In genomic region chr16:4596141-4596728, GRCm38 (mm10) we compare ENCODE assay signal across 8 mouse cellular contexts. TPM values are rescaled to one million over a fixed set of nuclear protein-coding genes. Genes with fewer than 3 reads are reported as not detected.
DNase-seq lines count a peak whose midpoint lies in the region; ATAC-seq lines count a peak whose summit lies in the region.

No protein-coding gene starts in this region.

- peaks cover 64% of the 10 kb centered on the region for H3K4me1 ChIP-seq in lung, embryonic 16.5 days (replicated peaks; ENCODE audit: control insufficient read depth, insufficient read depth, low read length)
- H3K4me1 ChIP-seq in forebrain, embryonic 15.5 days, result peaks cover 63% of the 10 kb centered on the region
- peaks cover 60% of the 10 kb centered on the region for H3K4me1 ChIP-seq in liver, embryonic 12.5 days
- H3K4me1 ChIP-seq in stomach, embryonic 16.5 days (ENCODE audit: control insufficient read depth, insufficient read depth, low read length), result peaks cover 63% of the 10 kb centered on the region

- peak overlapping the region; percentile 91 for H3K4me2 ChIP-seq in lung, embryonic 16.5 days (ENCODE audit: low read depth, low read length)
- H3K4me2 ChIP-seq in forebrain, embryonic 15.5 days (replicated peaks), result peak overlapping the region; percentile 63
- peak overlapping the region; percentile 82 for H3K4me2 ChIP-seq in liver, embryonic 12.5 days
- peak overlapping the region; percentile 63 for H3K4me2 ChIP-seq in stomach, embryonic 16.5 days (ENCODE audit: low read depth, low read length)

- peak overlapping the region; percentile 90 for H3K4me3 ChIP-seq in lung, embryonic 16.5 days (ENCODE audit: low read length)
- H3K4me3 ChIP-seq in forebrain, embryonic 15.5 days, result peak overlapping the region; percentile 60
- peak overlapping the region; percentile 66 for H3K4me3 ChIP-seq in liver, embryonic 12.5 days
- H3K4me3 ChIP-seq in stomach, embryonic 16.5 days (replicated peaks; ENCODE audit: low read length), result peak overlapping the region; percentile 80

- peak overlapping the region; percentile 93 for H3K9ac ChIP-seq in lung, embryonic 16.5 days (ENCODE audit: low read length)
- H3K9ac ChIP-seq in forebrain, embryonic 15.5 days (replicated peaks), result peak overlapping the region; percentile 85
- H3K9ac ChIP-seq in liver, embryonic 12.5 days, result peak overlapping the region; percentile 22; the same call in 1 of the 2 replicates
- H3K9ac ChIP-seq in stomach, embryonic 16.5 days (ENCODE audit: low read length), result peak overlapping the region; percentile 93

- H3K36me3 ChIP-seq in lung, embryonic 16.5 days (ENCODE audit: control insufficient read depth, insufficient read depth, low read length), result no peaks in the 10 kb centered on the region
- H3K36me3 ChIP-seq in forebrain, embryonic 15.5 days, result no peaks in the 10 kb centered on the region
- H3K36me3 ChIP-seq in liver, embryonic 12.5 days, result no peaks in the 10 kb centered on the region
- no peaks in the 10 kb centered on the region for H3K36me3 ChIP-seq in stomach, embryonic 16.5 days (ENCODE audit: control insufficient read depth, insufficient read depth, low read length)

- peak overlapping the region; percentile 93 for H3K27ac ChIP-seq in lung, embryonic 16.5 days (ENCODE audit: low read length)
- H3K27ac ChIP-seq in forebrain, embryonic 15.5 days (replicated peaks), result peak overlapping the region; percentile 89
- H3K27ac ChIP-seq in liver, embryonic 12.5 days, result no peak overlapping the region
- H3K27ac ChIP-seq in stomach, embryonic 16.5 days (ENCODE audit: low read length), result peak overlapping the region; percentile 91; the same call in 1 of the 2 replicates

- no peak for DNase-seq in lung, adult 18-20 months
- no peak for DNase-seq in T-cell, adult 2 months (ENCODE audit: low spot score)
- DNase-seq in ovary, postnatal 14 days (ENCODE audit: low spot score), result no peak

- no peaks in the 10 kb centered on the region for H3K27me3 ChIP-seq in lung, embryonic 16.5 days (ENCODE audit: control insufficient read depth, insufficient read depth, low read depth, low read length)
- no peaks in the 10 kb centered on the region for H3K27me3 ChIP-seq in forebrain, embryonic 15.5 days
- peaks cover 57% of the 10 kb centered on the region for H3K27me3 ChIP-seq in liver, embryonic 12.5 days (replicated peaks)
- no peaks in the 10 kb centered on the region for H3K27me3 ChIP-seq in stomach, embryonic 16.5 days (ENCODE audit: control insufficient read depth, insufficient read depth, low read length)

- no peaks in the 10 kb centered on the region for H3K9me3 ChIP-seq in lung, embryonic 16.5 days (ENCODE audit: control insufficient read depth, low read length)
- no peaks in the 10 kb centered on the region for H3K9me3 ChIP-seq in forebrain, embryonic 15.5 days
- no peaks in the 10 kb centered on the region for H3K9me3 ChIP-seq in liver, embryonic 12.5 days (replicated peaks)
- H3K9me3 ChIP-seq in stomach, embryonic 16.5 days (replicated peaks; ENCODE audit: control insufficient read depth, low read length), result no peaks in the 10 kb centered on the region

- 13% methylated on average over 3 of the region's 3 CpGs for WGBS in lung, embryonic 16.5 days
- WGBS in forebrain, embryonic 15.5 days, result 15% methylated on average over 3 of the region's 3 CpGs
- 35% methylated on average over 3 of the region's 3 CpGs for whole genome bisulfite sequencing in liver, embryonic 12.5 days (ENCODE audit: insufficient replicate concordance)
- 20% methylated on average over 3 of the region's 3 CpGs for WGBS in stomach, embryonic 16.5 days

- no peak for ATAC-seq in lung, embryonic 16.5 days (ENCODE audit: low read depth)
- ATAC-seq in forebrain, embryonic 15.5 days (replicated peaks), result peak; percentile 9; the same call in 1 of the 2 replicates
- no peak for ATAC-seq in liver, embryonic 12.5 days
- ATAC-seq in stomach, embryonic 16.5 days (ENCODE audit: insufficient read depth, low FRiP score), result no peak
- ATAC-seq in megakaryocyte progenitor cell, adult 5-6 weeks (replicated peaks; ENCODE audit: poor library complexity), result no peak

RNA-seq across cellular contexts. Expression of gene Glis2, which starts 1.7 kb away (rescaled TPM):
- polyA plus RNA-seq in lung, embryonic 16.5 days (2015; fragmentation: Nextera tagmentation; extraction: Ambion mirVana), result 21.3 and 23.7 TPM in 2 replicates
- 11.0 and 14.6 TPM in 2 replicates for polyA plus RNA-seq in forebrain, embryonic 15.5 days (2015; fragmentation: Nextera tagmentation; extraction: Ambion mirVana)
- polyA plus RNA-seq in liver, embryonic 12.5 days (2016; fragmentation: Nextera tagmentation; extraction: Ambion mirVana), result 6.1 and 7.3 TPM in 2 replicates
- polyA plus RNA-seq in stomach, embryonic 16.5 days (2015; fragmentation: Nextera tagmentation; extraction: Ambion mirVana), result 18.7 and 21.7 TPM in 2 replicates
- total RNA-seq in megakaryocyte progenitor cell, adult 5-6 weeks (2015), result 1.1 and 1.5 TPM in 2 replicates
- total RNA-seq in megakaryocyte progenitor cell, adult 5-6 weeks (2017), result 0.64 and 1.1 TPM in 2 replicates

RNA-seq across cellular contexts. Expression of gene Pam16, which starts 28.6 kb away (rescaled TPM):
- polyA plus RNA-seq in lung, embryonic 16.5 days (2015; fragmentation: Nextera tagmentation; extraction: Ambion mirVana), result 89.9 and 96.2 TPM in 2 replicates
- polyA plus RNA-seq in forebrain, embryonic 15.5 days (2015; fragmentation: Nextera tagmentation; extraction: Ambion mirVana), result 162 and 171 TPM in 2 replicates
- 76.2 and 81.9 TPM in 2 replicates for polyA plus RNA-seq in liver, embryonic 12.5 days (2016; fragmentation: Nextera tagmentation; extraction: Ambion mirVana)
- 47.9 and 75.3 TPM in 2 replicates for polyA plus RNA-seq in stomach, embryonic 16.5 days (2015; fragmentation: Nextera tagmentation; extraction: Ambion mirVana)
- total RNA-seq in megakaryocyte progenitor cell, adult 5-6 weeks (2015), result 74.0 and 86.1 TPM in 2 replicates
- 19.1 and 35.2 TPM in 2 replicates for total RNA-seq in megakaryocyte progenitor cell, adult 5-6 weeks (2017)

RNA-seq across cellular contexts. Expression of gene Tfap4, which starts 36.6 kb away (rescaled TPM):
- 13.2 and 15.5 TPM in 2 replicates for polyA plus RNA-seq in lung, embryonic 16.5 days (2015; fragmentation: Nextera tagmentation; extraction: Ambion mirVana)
- 14.3 and 15.2 TPM in 2 replicates for polyA plus RNA-seq in forebrain, embryonic 15.5 days (2015; fragmentation: Nextera tagmentation; extraction: Ambion mirVana)
- polyA plus RNA-seq in liver, embryonic 12.5 days (2016; fragmentation: Nextera tagmentation; extraction: Ambion mirVana), result 13.3 and 14.3 TPM in 2 replicates
- polyA plus RNA-seq in stomach, embryonic 16.5 days (2015; fragmentation: Nextera tagmentation; extraction: Ambion mirVana), result 16.1 and 17.0 TPM in 2 replicates
- total RNA-seq in megakaryocyte progenitor cell, adult 5-6 weeks (2015), result 37.1 and 41.2 TPM in 2 replicates
- total RNA-seq in megakaryocyte progenitor cell, adult 5-6 weeks (2017), result 42.0 and 53.9 TPM in 2 replicates

RNA-seq across cellular contexts. Expression of gene Vasn, which starts 43.5 kb away (rescaled TPM):
- polyA plus RNA-seq in lung, embryonic 16.5 days (2015; fragmentation: Nextera tagmentation; extraction: Ambion mirVana), result 28.5 and 30.4 TPM in 2 replicates
- polyA plus RNA-seq in forebrain, embryonic 15.5 days (2015; fragmentation: Nextera tagmentation; extraction: Ambion mirVana), result 3.0 and 3.6 TPM in 2 replicates
- 4.7 and 5.0 TPM in 2 replicates for polyA plus RNA-seq in liver, embryonic 12.5 days (2016; fragmentation: Nextera tagmentation; extraction: Ambion mirVana)
- 18.3 and 18.4 TPM in 2 replicates for polyA plus RNA-seq in stomach, embryonic 16.5 days (2015; fragmentation: Nextera tagmentation; extraction: Ambion mirVana)
- total RNA-seq in megakaryocyte progenitor cell, adult 5-6 weeks (2015), result 0.07 and 0.49 TPM in 2 replicates
- total RNA-seq in megakaryocyte progenitor cell, adult 5-6 weeks (2017), result 0.17 and 0.34 TPM in 2 replicates

RNA-seq across cellular contexts. Expression of gene Dnaja3, which starts 43.6 kb away (rescaled TPM):
- 61.3 and 61.9 TPM in 2 replicates for polyA plus RNA-seq in lung, embryonic 16.5 days (2015; fragmentation: Nextera tagmentation; extraction: Ambion mirVana)
- 55.8 and 58.0 TPM in 2 replicates for polyA plus RNA-seq in forebrain, embryonic 15.5 days (2015; fragmentation: Nextera tagmentation; extraction: Ambion mirVana)
- 69.2 and 74.2 TPM in 2 replicates for polyA plus RNA-seq in liver, embryonic 12.5 days (2016; fragmentation: Nextera tagmentation; extraction: Ambion mirVana)
- polyA plus RNA-seq in stomach, embryonic 16.5 days (2015; fragmentation: Nextera tagmentation; extraction: Ambion mirVana), result 73.1 and 76.6 TPM in 2 replicates
- total RNA-seq in megakaryocyte progenitor cell, adult 5-6 weeks (2015), result 24.6 and 26.3 TPM in 2 replicates
- 59.5 and 71.1 TPM in 2 replicates for total RNA-seq in megakaryocyte progenitor cell, adult 5-6 weeks (2017)

Comparison
In these comparisons a context has a peak if more than half of its experiments do, and no peak if none do; other contexts are left out.
1. H3K9ac ChIP-seq: peak in every context shown above with its lines; median percentile 93 in lung, embryonic 16.5 days; 93 in stomach, embryonic 16.5 days; 85 in forebrain, embryonic 15.5 days; 22 in liver, embryonic 12.5 days.